Mouse (Mus musculus) midbrain, postnatal 0 days (tissue): Measurements from ENCODE around the gene Katnb1. TPM values are rescaled to one million over a fixed set of nuclear protein-coding genes. Genes with fewer than 3 reads are reported as not detected.

Experiments used
- ATAC-seq: fragments of 200-750 bp; cut with Nextera tagmentation; 2 replicates; pipeline ENCODE4 v1.8.0; 2017; ENCODE audit warnings: moderate number of reproducible peaks, mild to moderate bottlenecking, moderate TSS enrichment, moderate library complexity; ENCODE audit not compliant: low FRiP score
- DNase-seq: peaks from one replicate; pipeline ENCODE4 v3.0.0-alpha.2; 2015; ENCODE audit warnings: low spot score
- H3K27ac ChIP-seq: fragments of 300-500 bp; sonication (generic); 2 replicates; pipeline ENCODE4 v1.5.1; 2014; ENCODE audit warnings: low read depth, mild to moderate bottlenecking, low read length, mixed read lengths
- H3K27me3 ChIP-seq: fragments of 300-500 bp; sonication (generic); 2 replicates; pipeline ENCODE4 v1.6.1; 2014; ENCODE audit warnings: low read length, control low read depth, mixed read lengths; ENCODE audit not compliant: insufficient read depth
- H3K36me3 ChIP-seq: fragments of 300-500 bp; sonication (generic); 2 replicates; pipeline ENCODE4 v1.6.1; 2014; ENCODE audit warnings: low read length, control low read depth, mixed read lengths; ENCODE audit not compliant: insufficient read depth
- H3K4me1 ChIP-seq: fragments of 300-500 bp; sonication (generic); 2 replicates; pipeline ENCODE4 v1.6.1; 2014; ENCODE audit warnings: mild to moderate bottlenecking, control low read depth, antibody characterized with exemption, low read length, mixed read lengths; ENCODE audit not compliant: insufficient read depth
- H3K4me2 ChIP-seq: fragments of 300-500 bp; sonication (generic); 2 replicates; pipeline ENCODE4 v1.6.1; 2014; ENCODE audit warnings: low read depth, mild to moderate bottlenecking, low read length, mixed read lengths; ENCODE audit not compliant: poor library complexity, severe bottlenecking
- H3K4me3 ChIP-seq: fragments of 300-500 bp; sonication (generic); 2 replicates; pipeline ENCODE4 v1.5.1; 2014; ENCODE audit warnings: low read depth, mild to moderate bottlenecking, low read length, moderate library complexity
- H3K9ac ChIP-seq: fragments of 300-500 bp; sonication (generic); replicated peaks from 2 replicates; pipeline ENCODE4 v1.6.1; 2014; ENCODE audit warnings: mild to moderate bottlenecking, low read length, moderate library complexity, mixed read lengths; ENCODE audit not compliant: poor library complexity, severe bottlenecking
- H3K9me3 ChIP-seq: fragments of 300-500 bp; sonication (generic); 2 replicates; pipeline ENCODE4 v1.6.1; 2016; ENCODE audit warnings: low read length, control low read depth
- CTCF ChIP-seq: IDR thresholded peaks from 2 replicates; pipeline ENCODE4 v1.5.1; 2016; ENCODE audit warnings: antibody characterized with exemption, mild to moderate bottlenecking
- WGBS: fragments of 180-500 bp; shearing (Covaris S2); extraction: QIAGEN DNeasy Blood & Tissue Kit; methylation state at CpG from one replicate; pipeline ENCODE4 v1.1.7; 2014; 5-methylcytosine and 5-hydroxymethylcytosine counted together
- polyA plus RNA-seq: library from polyadenylated mRNA; unstranded; fragments of >200 nt; fragmentation: Nextera tagmentation; extraction: Ambion mirVana; gene quantifications from 2 replicates; pipeline ENCODE4 v1.2.1, GENCODE M21; 2015
- total RNA-seq: library from RNA; depleted of rRNA; stranded (reverse); fragments of >200 nt; gene quantifications from 2 replicates; pipeline ENCODE4 v1.2.3, GENCODE M21; 2014; rRNA removed

The Katnb1 gene
- total and polyA plus RNA-seq, 2 experiments from 2014 or later, result 52.5 to 61.6 TPM

- ATAC-seq, result no peak
- no peaks in the 10 kb centered on the region for H3K27me3 ChIP-seq
These were observed 68.4 kb downstream of the Katnb1 start for GRCm38 (mm10) chr8:95149426-95149825.

GRCm38 (mm10) chr8:95150608-95151007 is 69.6 kb downstream of the Katnb1 start:
- WGBS, result 89% methylated on average over 3 of the region's 3 CpGs
- no peaks in the 10 kb centered on the region for H3K36me3 ChIP-seq
- TF ChIP-seq CTCF, result no peak

More at GRCm38 (mm10) chr8:95149426-95149825, 68.4 kb downstream of the Katnb1 start:
- H3K27ac ChIP-seq, result no peak overlapping the region
- H3K36me3 ChIP-seq, result no peaks in the 10 kb centered on the region
- H3K4me1 ChIP-seq, result no peaks in the 10 kb centered on the region
- H3K4me3 ChIP-seq, result no peak overlapping the region
- H3K9me3 ChIP-seq, result no peaks in the 10 kb centered on the region
- TF ChIP-seq CTCF, result no peak
- H3K9ac ChIP-seq, result no peak overlapping the region
- no peak for DNase-seq
- no peak overlapping the region for H3K4me2 ChIP-seq
- WGBS, result 54% methylated on average over 10 of the region's 10 CpGs

More at GRCm38 (mm10) chr8:95150608-95151007, 69.6 kb downstream of the Katnb1 start:
- Histone ChIP-seq H3K27ac (no peak overlapping the region), H3K9ac (no peak overlapping the region), H3K4me3 (no peak overlapping the region), H3K9me3 (no peaks in the 10 kb centered on the region), H3K4me1 (no peaks in the 10 kb centered on the region), H3K4me2 (no peak overlapping the region), H3K27me3 (no peaks in the 10 kb centered on the region)
- ATAC-seq, result no peak
- DNase-seq, result no peak

Other genes with a start within 250 kb of the Katnb1 start
- 101 and 110 TPM in 2 replicates for gene Coq9, start 242.9 kb upstream of the Katnb1 start, total RNA-seq
- 46.5 and 54.8 TPM in 2 replicates for gene Coq9, start 242.9 kb upstream of the Katnb1 start, polyA plus RNA-seq
- gene Ciapin1, start 242.8 kb upstream of the Katnb1 start, total RNA-seq, result 60.6 and 62.7 TPM in 2 replicates
- 162 and 164 TPM in 2 replicates for gene Ciapin1, start 242.8 kb upstream of the Katnb1 start, polyA plus RNA-seq
- gene Polr2c, start 223.7 kb upstream of the Katnb1 start, total RNA-seq, result 62.5 and 70.5 TPM in 2 replicates
- 93.3 and 101 TPM in 2 replicates for gene Polr2c, start 223.7 kb upstream of the Katnb1 start, polyA plus RNA-seq
- gene Dok4, start 204.9 kb upstream of the Katnb1 start, total RNA-seq, result 154 and 155 TPM in 2 replicates
- gene Dok4, start 204.9 kb upstream of the Katnb1 start, polyA plus RNA-seq, result 95.0 and 104 TPM in 2 replicates
- 5.4 and 6.1 TPM in 2 replicates for gene Ccdc102a, start 163.1 kb upstream of the Katnb1 start, total RNA-seq
- gene Ccdc102a, start 163.1 kb upstream of the Katnb1 start, polyA plus RNA-seq, result 3.6 and 3.7 TPM in 2 replicates
- not detected in 2 replicates for gene Adgrg5, start 157.5 kb upstream of the Katnb1 start, total RNA-seq
- gene Adgrg5, start 157.5 kb upstream of the Katnb1 start, polyA plus RNA-seq, result 0.17 and 0.21 TPM in 2 replicates
- 218 and 247 TPM in 2 replicates for gene Adgrg1, start 106.4 kb upstream of the Katnb1 start, total RNA-seq
- gene Adgrg1, start 106.4 kb upstream of the Katnb1 start, polyA plus RNA-seq, result 114 and 125 TPM in 2 replicates
- gene Adgrg3, start 63.5 kb upstream of the Katnb1 start, total RNA-seq, result 1.5 and 1.7 TPM in 2 replicates
- gene Adgrg3, start 63.5 kb upstream of the Katnb1 start, polyA plus RNA-seq, result 0.59 and 0.88 TPM in 2 replicates
- 4.4 and 9.8 TPM in 2 replicates for gene Drc7, start 26.1 kb upstream of the Katnb1 start, total RNA-seq
- gene Drc7, start 26.1 kb upstream of the Katnb1 start, polyA plus RNA-seq, result 2.8 and 3.6 TPM in 2 replicates
- 57.0 and 60.6 TPM in 2 replicates for gene Kifc3, start 121.6 kb downstream of the Katnb1 start, total RNA-seq
- gene Kifc3, start 121.6 kb downstream of the Katnb1 start, polyA plus RNA-seq, result 37.3 and 38.9 TPM in 2 replicates
- 0.38 and 0.76 TPM in 2 replicates for gene Cngb1, start 225.4 kb downstream of the Katnb1 start, total RNA-seq
- 0.54 and 0.79 TPM in 2 replicates for gene Cngb1, start 225.4 kb downstream of the Katnb1 start, polyA plus RNA-seq
- 0.77 and 1.1 TPM in 2 replicates for gene Tepp, start 229.4 kb downstream of the Katnb1 start, total RNA-seq
- gene Tepp, start 229.4 kb downstream of the Katnb1 start, polyA plus RNA-seq, result 2.5 and 3.7 TPM in 2 replicates